Mouse (Mus musculus) c-Kit-negative CD71-positive TER-119-positive erythroid progenitor cells, embryonic 14.5 days (primary cell): ENCODE measurements around the gene Gm49369.

Source experiments
- DNase-seq: peaks from one replicate; pipeline ENCODE4 v3.0.0-alpha.2; 2013; ENCODE audit warnings: low read depth, low spot score

The Gm49369 gene

GRCm38 (mm10) chr7:142394261-142395190 lies 12.1 kb upstream of the Gm49369 start:
- DNase-seq: no peak

DNA sequence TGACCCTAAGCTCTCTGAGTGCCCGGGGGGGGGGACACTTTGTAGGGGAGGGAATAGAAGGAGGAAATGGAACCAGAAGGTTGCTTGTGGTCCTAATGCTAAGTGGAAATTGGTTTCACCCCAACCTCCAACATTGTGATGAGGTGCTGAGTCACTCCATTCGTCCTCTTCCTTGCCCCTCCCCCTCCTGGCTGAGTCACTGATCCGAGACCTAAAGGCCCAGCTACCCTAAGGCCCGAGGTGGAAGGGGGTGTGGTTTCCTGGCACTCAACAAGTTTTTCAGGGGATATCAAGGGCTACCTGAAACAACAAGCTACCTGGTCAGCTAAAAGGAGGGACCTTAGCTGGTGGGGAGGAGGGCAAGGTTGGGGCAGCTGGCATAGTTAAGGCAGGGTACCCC lies 10.7 kb upstream of the Gm49369 start:
- peak; percentile 92 for DNase-seq

DNA sequence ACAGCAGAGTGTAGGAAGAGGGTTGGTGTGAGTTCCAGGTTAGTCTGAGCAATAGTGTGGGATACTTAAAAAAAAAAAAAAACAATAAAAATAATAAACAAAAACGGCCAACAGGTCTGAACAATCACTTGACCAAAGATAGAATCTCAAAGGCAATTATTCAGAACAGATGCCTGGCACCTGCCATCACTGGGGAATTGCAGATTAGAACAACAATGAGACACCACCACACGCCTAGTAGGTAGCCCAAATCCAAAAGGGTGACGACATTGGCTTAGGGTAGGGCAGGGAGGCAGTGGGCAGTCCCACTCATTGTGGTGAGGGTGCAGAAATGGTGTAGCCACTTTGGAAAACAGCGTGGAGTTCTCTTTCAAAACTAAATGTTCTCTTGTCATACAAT lies 9.1 kb upstream of the Gm49369 start:
- no peak for DNase-seq

GRCm38 (mm10) chr7:142391108-142391507 lies 8.6 kb upstream of the Gm49369 start:
- no peak for DNase-seq

DNA sequence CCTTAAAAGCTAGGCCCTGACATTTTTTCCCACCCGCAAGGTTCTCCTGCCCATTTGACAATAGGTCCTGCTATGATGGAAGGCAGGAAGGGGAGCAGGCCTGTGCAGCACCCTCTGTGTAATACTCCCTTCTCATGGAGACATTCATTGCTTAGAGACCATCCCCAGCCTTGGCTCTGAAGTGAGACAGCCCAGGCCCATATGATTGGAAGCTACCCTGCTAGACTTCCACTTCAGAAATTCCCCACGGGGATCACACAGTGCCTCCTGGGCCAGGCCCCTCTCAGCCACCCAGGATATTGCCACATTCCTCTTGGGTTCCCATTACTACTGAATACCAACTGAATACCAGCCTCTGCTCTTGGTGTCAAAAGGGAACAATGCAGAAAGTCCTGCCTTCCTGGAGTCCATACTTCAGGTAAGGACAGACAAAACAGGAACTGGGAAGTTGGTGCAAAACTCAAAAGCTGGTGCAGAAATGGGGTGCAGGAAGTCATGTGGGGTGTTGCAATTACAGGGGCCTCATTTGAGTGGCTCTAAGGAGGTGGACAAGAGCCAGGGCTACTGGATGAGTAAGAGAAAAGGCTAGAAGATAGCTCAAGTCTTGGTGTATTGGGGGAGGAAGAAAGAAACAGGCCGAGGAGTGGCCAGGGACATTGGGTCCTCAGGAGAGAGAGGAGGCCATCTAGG lies 7.6 kb upstream of the Gm49369 start:
- no peak for DNase-seq

DNA sequence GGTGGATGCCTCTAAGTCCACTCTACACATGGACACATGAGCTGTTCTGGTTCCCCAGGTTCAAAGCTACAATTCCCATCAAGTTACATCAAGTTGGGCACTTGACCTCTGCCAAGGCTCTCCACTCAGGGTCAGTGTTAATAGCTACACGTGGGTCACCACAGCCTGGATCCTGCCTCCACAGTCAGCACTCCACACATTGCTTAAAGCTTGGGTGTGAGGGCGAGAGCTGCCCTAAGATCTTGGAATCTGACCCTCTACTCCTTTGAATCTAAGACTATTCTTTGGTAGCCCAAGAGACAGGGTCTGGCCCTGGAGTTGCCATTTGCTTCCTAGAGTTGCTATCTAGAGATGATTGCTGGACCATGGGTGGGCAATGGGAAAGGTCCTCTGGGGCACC lies 6.3 kb upstream of the Gm49369 start:
- DNase-seq: no peak

DNA sequence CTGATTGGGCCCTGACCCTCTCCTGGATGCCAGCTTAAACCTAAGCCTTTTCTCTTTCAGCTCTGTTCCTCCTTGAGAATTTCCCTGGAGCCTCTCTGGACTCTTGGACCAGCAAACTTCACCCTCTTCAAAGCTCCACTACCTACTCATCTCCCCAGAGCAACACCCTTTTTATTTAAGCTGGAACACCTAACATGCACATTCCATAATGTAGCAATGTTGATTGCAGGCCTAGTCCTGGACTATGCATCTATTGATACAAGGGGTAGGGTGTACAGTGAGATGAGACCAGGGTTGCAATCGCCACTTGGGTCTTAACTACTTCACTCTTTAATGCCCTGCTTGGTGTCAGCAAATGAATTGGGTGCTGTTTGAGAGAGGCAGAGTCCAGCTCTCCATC lies 5.7 kb upstream of the Gm49369 start:
- no peak for DNase-seq

DNA sequence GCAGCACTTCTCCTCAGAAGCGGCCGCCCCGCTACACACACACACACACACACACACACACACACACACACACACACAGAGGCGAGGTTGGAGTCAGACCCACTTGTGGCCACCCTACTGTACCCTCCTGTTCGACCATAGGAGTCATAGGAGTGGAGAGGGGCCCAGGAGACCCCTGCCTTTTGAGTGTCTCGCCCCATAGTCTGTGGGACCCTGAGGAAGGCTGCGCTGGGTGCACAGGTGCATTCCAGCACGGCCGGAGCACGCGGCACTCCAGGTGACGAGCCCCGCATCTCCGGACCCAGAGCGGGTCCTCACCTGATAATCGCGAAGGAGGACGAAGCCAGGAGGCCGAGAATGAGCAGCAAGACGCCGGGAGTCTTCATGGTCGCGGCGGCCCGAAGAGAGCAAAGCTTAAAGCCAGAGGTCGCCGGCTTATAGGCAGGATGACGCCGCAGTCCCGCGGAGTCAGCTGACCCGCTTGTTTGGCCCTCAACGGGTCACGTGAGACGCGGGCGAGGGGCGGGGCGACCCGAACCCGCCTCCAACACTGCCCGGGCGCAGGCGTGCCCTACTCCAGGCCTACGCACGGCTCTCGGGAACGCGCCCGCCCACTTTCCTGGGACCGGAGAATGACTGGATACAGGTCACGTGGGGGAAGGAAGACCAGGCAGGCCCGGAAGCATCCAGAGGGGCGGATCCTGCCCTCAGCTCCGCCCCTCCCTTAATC lies 5.1 kb upstream of the Gm49369 start, which contains the start of gene Ctsd:
TSS of gene Ctsd (minus strand) at position 620 of the 730 bp plus-strand sequence.
- peak; percentile 97 for DNase-seq

DNA sequence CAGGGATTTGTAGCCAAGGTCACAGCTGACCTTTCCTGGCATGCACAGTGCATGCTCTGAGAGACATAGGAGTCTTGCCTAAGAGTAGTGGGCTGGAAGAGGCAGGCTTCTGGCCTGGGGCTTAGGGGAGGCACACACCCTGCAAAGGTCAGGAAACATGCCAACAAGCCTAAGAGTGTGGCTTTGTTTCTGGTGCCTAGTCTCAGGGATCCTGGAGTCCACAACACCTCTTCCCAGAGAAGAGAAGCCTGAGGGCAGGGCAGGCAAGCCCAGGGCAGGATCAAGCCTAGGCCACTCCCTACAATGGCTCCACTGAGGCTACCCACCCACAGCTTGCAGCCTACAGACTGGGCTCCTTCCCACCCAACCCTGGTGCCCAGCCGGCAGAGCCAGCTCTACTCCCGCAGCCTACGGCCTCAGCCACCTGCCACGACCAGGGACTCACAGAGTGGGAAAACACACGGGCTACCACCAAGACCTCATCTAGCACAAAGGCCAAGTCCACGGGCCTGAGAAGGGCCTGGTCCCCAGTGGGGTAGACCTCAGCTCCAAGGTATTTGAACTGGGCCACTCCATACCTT lies 4.2 kb upstream of the Gm49369 start:
- DNase-seq: no peak

GRCm38 (mm10) chr7:142385742-142386403 lies 3.4 kb upstream of the Gm49369 start:
- no peak for DNase-seq

GRCm38 (mm10) chr7:142384306-142384705 lies 1.8 kb upstream of the Gm49369 start:
- no peak for DNase-seq

GRCm38 (mm10) chr7:142381175-142381574 lies 1.3 kb downstream of the Gm49369 start:
- DNase-seq: no peak

DNA sequence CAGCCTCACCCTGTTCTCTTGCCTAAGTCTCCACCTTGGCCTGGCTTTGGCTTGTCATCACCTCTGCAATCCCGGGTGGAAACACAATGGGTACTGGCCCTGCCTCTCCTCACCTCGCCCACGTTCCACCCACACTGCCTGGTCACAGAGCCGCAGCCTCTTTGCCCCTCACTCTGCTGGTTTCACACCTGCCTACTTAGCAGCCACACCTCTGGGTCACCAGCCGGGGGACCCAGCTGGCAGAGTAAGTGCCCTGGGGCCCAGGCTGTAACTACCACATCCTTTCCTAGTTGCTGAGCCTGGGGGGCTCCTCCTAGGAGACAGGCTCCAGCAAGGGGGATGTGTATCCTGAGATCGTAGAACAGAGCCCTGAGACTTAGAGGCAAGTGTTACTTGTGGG lies 3.3 kb downstream of the Gm49369 start:
- no peak for DNase-seq

- no peak for DNase-seq
These were observed 5.1 kb downstream of the Gm49369 start for GRCm38 (mm10) chr7:142377233-142377925.

DNA sequence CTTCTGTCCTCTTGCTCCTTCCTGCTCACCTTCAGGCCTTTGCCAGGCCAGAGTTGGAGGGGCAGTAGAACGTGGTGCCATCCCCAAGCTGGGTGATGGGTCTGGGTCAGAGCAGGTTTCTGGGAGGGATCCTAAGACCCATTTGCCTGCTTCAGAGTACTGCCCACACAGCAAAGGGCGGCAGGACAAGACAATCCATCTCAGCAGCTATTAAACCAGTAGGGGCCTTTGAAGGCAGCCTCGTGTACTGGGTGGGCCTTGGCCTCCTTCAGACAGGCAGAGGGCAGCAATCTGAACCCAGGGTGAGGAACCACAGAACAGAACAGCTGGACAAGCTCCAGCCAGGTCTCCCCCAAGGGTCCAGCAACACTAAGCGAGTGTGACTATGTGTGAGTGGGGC lies 6.4 kb downstream of the Gm49369 start:
- no peak for DNase-seq

- DNase-seq: no peak
These were observed 7.2 kb downstream of the Gm49369 start for GRCm38 (mm10) chr7:142375261-142375724.

DNA sequence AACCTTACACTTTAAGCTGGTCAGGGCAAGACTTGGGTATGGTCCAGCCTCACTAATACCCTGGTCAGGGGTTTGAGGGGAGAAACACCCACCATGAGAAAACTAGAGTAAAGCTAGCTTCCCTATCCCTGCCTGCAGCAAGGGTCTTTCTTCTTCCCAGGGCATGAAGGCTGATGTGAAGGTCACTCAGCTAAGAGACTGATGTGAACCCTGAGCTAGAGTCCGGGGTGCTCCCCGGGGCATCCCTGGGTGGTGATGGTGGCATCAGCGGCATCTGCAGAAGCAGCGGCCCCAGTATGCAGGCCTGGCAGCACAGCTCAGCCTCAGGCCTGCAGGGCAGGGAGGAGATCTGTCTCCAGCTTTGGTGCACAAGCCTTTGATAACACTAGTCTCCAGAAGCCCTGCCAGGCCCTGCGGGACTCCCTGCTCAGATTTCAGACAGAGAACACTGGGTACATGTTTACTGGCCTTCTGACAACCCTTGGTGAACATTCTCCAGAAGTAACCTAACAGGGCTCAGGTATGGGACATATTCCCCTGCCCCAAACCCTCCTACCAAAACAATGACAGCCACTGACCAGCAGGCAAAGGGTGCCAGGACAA lies 8.0 kb downstream of the Gm49369 start:
- DNase-seq: no peak

- no peak for DNase-seq
These were observed 8.6 kb downstream of the Gm49369 start, which contains the start of gene Ifitm10 for GRCm38 (mm10) chr7:142373641-142374412. Gene Ifitm10, minus strand, starts transcription at chr7:142373753.

DNA sequence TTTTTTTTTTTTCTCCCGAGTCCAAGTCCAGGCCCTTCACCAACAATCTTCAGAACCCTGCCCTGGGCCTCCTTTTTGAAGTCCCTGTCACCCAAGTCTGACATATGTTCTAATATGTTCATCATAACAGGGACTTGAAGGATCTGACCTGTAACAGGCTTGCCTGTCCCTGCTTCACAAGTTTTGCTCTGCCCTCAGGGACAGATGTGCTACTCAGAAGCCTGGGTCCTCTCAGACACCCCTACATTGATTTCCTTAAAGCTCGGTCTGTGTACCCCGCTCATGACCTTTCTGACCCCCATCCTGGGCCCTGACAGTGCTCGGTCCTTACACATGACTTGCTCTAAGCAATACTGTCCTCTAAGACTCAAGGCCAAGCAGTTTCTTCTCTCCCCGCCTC lies 9.4 kb downstream of the Gm49369 start:
- no peak for DNase-seq
